Mouse (Mus musculus) limb, embryonic 14.5 days (tissue): ENCODE measurements around the gene Cttnbp2nl. TPM values are rescaled to one million over a fixed set of nuclear protein-coding genes. Genes with fewer than 3 reads are reported as not detected.

Source experiments
- ATAC-seq: fragments of 200-750 bp; cut with Nextera tagmentation; 2 replicates; pipeline ENCODE4 v1.8.0; 2017; ENCODE audit warnings: low read depth, moderate number of reproducible peaks, moderate TSS enrichment; ENCODE audit not compliant: low FRiP score
- DNase-seq: peaks from one replicate; pipeline ENCODE4 v3.0.0-alpha.2; 2015; ENCODE audit warnings: low spot score
- H3K27ac ChIP-seq: fragments of 300-500 bp; sonication (generic); replicated peaks from 2 replicates; pipeline ENCODE4 v1.5.1; 2014; ENCODE audit warnings: low read depth, mild to moderate bottlenecking, low read length, moderate library complexity, mixed read lengths
- H3K27me3 ChIP-seq: fragments of 300-500 bp; sonication (generic); 2 replicates; pipeline ENCODE4 v1.6.1; 2014; ENCODE audit warnings: low read length, mixed read lengths; ENCODE audit not compliant: control insufficient read depth, insufficient read depth
- H3K36me3 ChIP-seq: fragments of 300-500 bp; sonication (generic); 2 replicates; pipeline ENCODE4 v1.6.1; 2014; ENCODE audit warnings: mild to moderate bottlenecking, low read length, moderate library complexity, mixed read lengths; ENCODE audit not compliant: control insufficient read depth, insufficient read depth
- H3K4me1 ChIP-seq: fragments of 300-500 bp; sonication (generic); 2 replicates; pipeline ENCODE4 v1.6.1; 2014; ENCODE audit warnings: antibody characterized with exemption, low read length, mixed read lengths; ENCODE audit not compliant: control insufficient read depth, insufficient read depth
- H3K4me2 ChIP-seq: fragments of 300-500 bp; sonication (generic); replicated peaks from 2 replicates; pipeline ENCODE4 v1.6.1; 2014; ENCODE audit warnings: low read depth, mild to moderate bottlenecking, low read length, moderate library complexity; ENCODE audit not compliant: severe bottlenecking
- H3K4me3 ChIP-seq: fragments of 300-500 bp; sonication (generic); replicated peaks from 2 replicates; pipeline ENCODE4 v1.5.1; 2014; ENCODE audit warnings: low read length
- H3K9ac ChIP-seq: fragments of 300-500 bp; sonication (generic); 2 replicates; pipeline ENCODE4 v1.6.1; 2014; ENCODE audit warnings: mild to moderate bottlenecking, low read depth, low read length, moderate library complexity; ENCODE audit not compliant: severe bottlenecking
- H3K9me3 ChIP-seq: fragments of 300-500 bp; sonication (generic); 2 replicates; pipeline ENCODE4 v1.6.1; 2016; ENCODE audit warnings: low read length; ENCODE audit not compliant: control insufficient read depth
- POLR2A ChIP-seq: fragments of 200-500 bp; IDR thresholded peaks from 2 replicates; pipeline ENCODE4 v1.8.0; 2012; ENCODE audit warnings: inconsistent platforms, mild to moderate bottlenecking, moderate library complexity, borderline replicate concordance; ENCODE audit not compliant: insufficient read depth, insufficient read length; ENCODE audit errors: extremely low read depth
- whole genome bisulfite sequencing: fragments of 180-500 bp; shearing (Covaris S2); extraction: QIAGEN DNeasy Blood & Tissue Kit; methylation state at CpG from one replicate; pipeline ENCODE4 v1.1.7; 2014; 5-methylcytosine and 5-hydroxymethylcytosine counted together
- polyA plus RNA-seq, 2 experiments: library from polyadenylated mRNA; depleted of rRNA in 1 of 2; stranded (reverse) in 1 of 2; unstranded in 1 of 2; fragments of >200 nt; fragmentation: Nextera tagmentation in 1 of 2; extraction: Ambion mirVana in 1 of 2; gene quantifications; 2 replicates each; pipeline versions ENCODE4 v1.2.1 to v1.2.3; 2012 to 2014

The Cttnbp2nl gene
- polyA plus RNA-seq, 2 experiments, result 12.0 to 29.5 TPM

DNA sequence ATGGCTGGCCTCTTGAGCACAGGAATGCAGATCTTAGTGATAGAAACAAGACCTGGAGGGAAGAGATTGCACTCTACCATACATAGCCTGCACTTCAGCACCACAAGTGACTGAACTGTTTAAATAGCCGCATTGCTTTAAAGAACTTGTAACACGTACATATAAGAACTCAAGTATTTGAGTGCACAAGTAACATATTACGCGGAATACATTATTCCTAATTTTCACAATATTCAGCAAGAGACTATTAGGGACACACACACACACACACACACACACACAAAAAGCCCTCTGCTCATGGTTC is 704 bp upstream of the Cttnbp2nl start:
- ATAC-seq, result no peak
- peak overlapping the region; percentile 42 for H3K9ac ChIP-seq
- no peak for TF ChIP-seq POLR2A
- H3K36me3 ChIP-seq, result no peaks in the 10 kb centered on the region
- no peaks in the 10 kb centered on the region for H3K9me3 ChIP-seq
- peaks cover 27% of the 10 kb centered on the region for H3K4me1 ChIP-seq
- 71% methylated on average over 4 of the region's 4 CpGs for WGBS
- peak overlapping the region; percentile 88 for H3K4me2 ChIP-seq
- no peak for DNase-seq
- peak overlapping the region; percentile 98 for H3K4me3 ChIP-seq
- H3K27ac ChIP-seq, result peak overlapping the region; percentile 59; the same call in 1 of the 2 replicates
- no peaks in the 10 kb centered on the region for H3K27me3 ChIP-seq

DNA sequence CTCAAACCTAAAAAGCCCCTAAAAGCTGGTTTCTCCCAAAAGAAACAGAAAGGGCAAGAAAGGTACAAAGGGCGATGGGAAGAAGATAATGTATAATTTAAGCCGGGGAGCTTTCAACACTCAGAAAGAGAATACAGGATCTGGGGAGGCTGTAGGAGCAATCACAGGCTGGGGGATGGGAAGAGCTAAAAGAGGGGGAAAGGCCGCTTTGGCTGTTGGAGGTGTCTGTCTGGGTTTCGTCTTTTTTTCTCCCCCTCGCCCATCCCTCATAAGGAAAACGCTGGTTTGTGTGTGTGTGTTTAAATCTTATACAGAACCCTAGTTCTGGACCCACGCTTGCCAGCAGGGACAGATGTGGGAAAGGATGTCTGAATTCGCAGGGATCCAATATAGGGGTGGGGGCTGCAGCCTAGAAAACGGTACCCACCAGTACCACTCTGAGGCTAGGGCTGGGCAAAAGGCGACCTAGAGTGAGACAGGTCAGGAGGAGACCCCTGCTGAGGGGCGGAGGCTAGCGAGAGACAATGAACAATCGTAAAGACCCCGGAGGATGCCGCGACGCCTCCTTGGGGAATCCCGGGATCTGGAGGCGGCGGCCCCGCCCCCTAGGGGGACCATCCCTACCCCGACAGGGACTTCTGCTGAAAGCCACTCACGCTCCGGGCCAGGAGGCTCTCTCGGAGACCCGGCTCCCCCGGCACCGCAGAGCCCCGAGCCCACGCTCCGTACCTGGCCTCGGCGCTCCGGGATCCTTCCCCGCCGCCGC is 592 bp downstream of the Cttnbp2nl start:
- TF ChIP-seq POLR2A, result no peak
- Histone ChIP-seq H3K27me3 (no peaks in the 10 kb centered on the region), H3K4me2 (peak overlapping the region; percentile 88), H3K27ac (peak overlapping the region; percentile 70), H3K4me3 (peak overlapping the region; percentile 98), H3K9me3 (no peaks in the 10 kb centered on the region), H3K9ac (peak overlapping the region; percentile 78), H3K4me1 (peaks cover 31% of the 10 kb centered on the region), H3K36me3 (no peaks in the 10 kb centered on the region)
- 1% methylated on average over 21 of the region's 37 CpGs for WGBS
- ATAC-seq (peak; percentile 16; the same call in 1 of the 2 replicates), DNase-seq (no peak)

DNA sequence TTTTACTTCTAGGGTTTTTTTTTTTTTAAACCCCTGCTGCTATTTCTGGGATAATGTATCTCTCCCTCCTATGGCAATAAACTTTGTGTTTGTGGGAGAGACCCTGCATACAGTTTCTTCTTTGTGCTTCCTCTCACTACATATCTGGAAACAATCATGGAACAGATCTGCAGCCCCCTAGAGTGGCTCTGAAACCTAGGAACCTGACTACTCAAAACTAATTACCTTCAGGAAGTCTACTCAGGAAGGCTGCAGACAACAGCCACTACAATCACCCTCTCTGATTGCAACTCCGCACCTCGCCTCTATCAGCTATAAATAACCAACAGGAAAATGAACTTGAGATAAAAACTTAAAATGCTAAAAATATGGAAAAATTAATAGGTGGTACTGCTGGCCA is 1.8 kb downstream of the Cttnbp2nl start:
- H3K36me3 ChIP-seq, result no peaks in the 10 kb centered on the region
- H3K4me3 ChIP-seq, result peak overlapping the region; percentile 98
- H3K27me3 ChIP-seq, result no peaks in the 10 kb centered on the region
- H3K9ac ChIP-seq, result peak overlapping the region; percentile 78; the same call in 1 of the 2 replicates
- H3K4me1 ChIP-seq, result peaks cover 37% of the 10 kb centered on the region
- peak overlapping the region; percentile 88 for H3K4me2 ChIP-seq
- TF ChIP-seq POLR2A, result no peak
- no peak for DNase-seq
- no peaks in the 10 kb centered on the region for H3K9me3 ChIP-seq
- WGBS, result 15% methylated on average over 2 of the region's 2 CpGs
- no peak for ATAC-seq
- no peak overlapping the region for H3K27ac ChIP-seq

DNA sequence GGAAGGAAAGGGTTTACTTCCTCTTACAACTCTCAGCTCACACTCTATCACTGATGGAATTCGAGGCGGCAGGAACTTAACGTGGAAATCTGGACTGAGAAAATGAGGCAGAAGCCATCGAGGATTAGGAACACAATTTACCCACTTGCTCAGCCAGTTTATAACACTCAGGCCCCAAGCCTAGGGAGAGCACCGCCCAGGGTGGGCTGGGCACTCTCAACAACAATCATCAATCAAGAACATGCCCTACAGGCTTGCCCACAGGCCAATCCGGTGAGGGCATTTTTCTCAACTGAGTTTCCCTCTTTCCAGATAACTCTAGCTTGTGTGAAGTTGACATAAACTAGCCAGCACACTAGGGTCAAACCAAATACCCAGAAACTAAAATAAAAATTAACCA is 3.1 kb downstream of the Cttnbp2nl start:
- WGBS, result 71% methylated on average over 6 of the region's 6 CpGs
- TF ChIP-seq POLR2A, result no peak
- DNase-seq (no peak), ATAC-seq (no peak)
- H3K36me3 ChIP-seq, result no peaks in the 10 kb centered on the region
- H3K4me1 ChIP-seq, result peaks cover 37% of the 10 kb centered on the region
- H3K9ac ChIP-seq, result no peak overlapping the region
- no peak overlapping the region for H3K27ac ChIP-seq
- no peak overlapping the region for H3K4me2 ChIP-seq
- H3K9me3 ChIP-seq, result no peaks in the 10 kb centered on the region
- H3K4me3 ChIP-seq, result no peak overlapping the region
- H3K27me3 ChIP-seq, result no peaks in the 10 kb centered on the region

DNA sequence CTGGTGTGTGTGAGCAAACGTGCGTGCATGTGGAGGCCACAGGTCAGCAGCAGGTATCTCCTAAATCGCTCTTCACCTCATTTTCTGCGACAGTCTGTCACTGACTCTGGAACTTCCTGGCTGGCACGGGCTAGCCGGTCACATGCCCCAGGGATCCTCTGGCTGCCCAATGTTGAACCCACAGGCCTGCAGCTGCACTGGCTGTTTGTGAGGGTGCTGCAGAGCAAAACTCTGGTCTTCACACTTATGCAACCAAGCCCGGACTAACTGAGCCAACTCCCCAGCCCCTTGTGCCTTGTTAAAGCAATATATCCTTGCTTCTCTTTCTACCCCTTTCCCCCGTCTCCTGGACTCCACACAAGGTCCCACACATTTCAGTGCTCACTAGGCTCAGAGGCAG is 5.3 kb downstream of the Cttnbp2nl start:
- H3K27me3 ChIP-seq, result no peaks in the 10 kb centered on the region
- no peak overlapping the region for H3K4me3 ChIP-seq
- ATAC-seq, result no peak
- H3K9me3 ChIP-seq, result no peaks in the 10 kb centered on the region
- WGBS, result 40% methylated on average over 8 of the region's 8 CpGs
- H3K27ac ChIP-seq, result no peak overlapping the region
- no peaks in the 10 kb centered on the region for H3K36me3 ChIP-seq
- DNase-seq, result peak; percentile 20
- H3K4me2 ChIP-seq, result no peak overlapping the region
- no peak for TF ChIP-seq POLR2A
- H3K4me1 ChIP-seq, result peaks cover 38% of the 10 kb centered on the region
- no peak overlapping the region for H3K9ac ChIP-seq

DNA sequence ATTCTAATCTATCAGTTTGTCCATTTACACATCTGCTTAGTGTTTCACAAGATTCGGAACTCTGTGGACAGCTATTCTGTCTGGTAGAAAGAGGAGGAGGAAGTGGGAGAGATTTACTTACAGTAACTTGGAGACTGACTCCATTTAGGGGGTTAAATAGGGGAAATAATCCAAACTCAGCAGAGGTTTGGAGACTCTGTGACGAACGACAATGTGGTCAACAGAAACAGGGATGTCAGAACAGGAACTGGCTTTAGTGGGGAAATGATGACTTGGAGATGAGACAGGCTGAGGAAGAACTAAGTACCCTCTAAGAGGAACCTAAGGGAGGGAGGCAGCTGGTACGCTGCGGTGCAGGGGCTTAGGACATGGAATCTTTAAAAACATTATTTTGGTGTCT is 6.1 kb downstream of the Cttnbp2nl start:
- no peak overlapping the region for H3K4me2 ChIP-seq
- no peak overlapping the region for H3K4me3 ChIP-seq
- peaks cover 41% of the 10 kb centered on the region for H3K4me1 ChIP-seq
- DNase-seq, result no peak
- no peak for TF ChIP-seq POLR2A
- H3K27me3 ChIP-seq, result no peaks in the 10 kb centered on the region
- no peak overlapping the region for H3K27ac ChIP-seq
- ATAC-seq, result no peak
- H3K9ac ChIP-seq, result no peak overlapping the region
- WGBS, result 77% methylated on average over 5 of the region's 5 CpGs
- no peaks in the 10 kb centered on the region for H3K9me3 ChIP-seq
- no peaks in the 10 kb centered on the region for H3K36me3 ChIP-seq
